Mouse (Mus musculus) 3134 (cell line): ENCODE data around the gene Cphx3.
"Not testable (repeated sequence)": the region's sequence is repeated elsewhere in the genome, so short reads cannot be mapped to it uniquely, and the experiment has no call there.

Experiments
- DNase-seq: peaks from one replicate; pipeline ENCODE4 v3.0.0-alpha.2; 2011; ENCODE audit warnings: low spot score; ENCODE audit not compliant: insufficient read length; ENCODE audit errors: extremely low read depth

Gene Cphx3

DNA sequence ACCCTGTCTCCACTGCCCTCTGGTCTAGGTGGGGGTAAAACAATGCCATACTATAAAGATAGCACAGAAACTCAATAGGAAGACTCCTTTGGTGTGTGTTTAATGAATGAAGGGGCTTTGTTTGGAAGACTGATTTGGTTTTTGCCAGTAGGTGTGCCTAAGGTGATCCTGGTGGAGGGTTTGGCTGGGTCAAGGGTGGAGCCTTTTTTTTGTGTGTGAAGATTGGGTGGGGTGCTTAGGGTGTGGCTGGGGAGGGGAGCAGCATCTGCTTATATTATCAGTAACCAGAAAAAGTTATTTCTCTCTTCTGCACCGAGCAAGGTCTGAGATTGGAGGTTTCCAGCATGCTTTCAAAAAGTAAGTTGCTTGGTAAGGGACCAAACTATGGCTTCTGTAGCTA is at the start of gene Cphx3:
Cphx3 (plus strand) TSS at position 301 of the 400 bp plus-strand sequence.
- not testable (repeated sequence) for DNase-seq

DNA sequence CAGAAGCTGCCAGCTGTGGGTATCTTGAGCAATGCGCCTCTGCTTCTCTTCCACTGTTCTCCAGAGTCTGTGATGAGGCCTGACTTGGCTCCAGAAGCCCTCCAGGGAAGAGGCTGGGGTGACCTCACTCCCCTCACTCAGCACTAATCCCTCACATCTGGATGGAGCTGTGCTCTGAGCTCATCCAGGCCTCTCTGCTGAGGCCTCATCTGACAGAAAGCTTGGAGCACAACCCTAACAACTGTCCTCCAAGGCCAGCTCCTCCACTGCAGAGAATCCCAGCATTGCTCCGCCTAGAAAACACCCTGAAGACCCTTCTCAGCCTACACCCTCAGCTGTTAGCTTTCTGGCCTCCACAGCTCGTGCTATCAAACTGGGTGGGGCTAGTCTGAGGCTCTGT is 47.7 kb upstream of the Cphx3 start:
- not testable (repeated sequence) for DNase-seq

DNA sequence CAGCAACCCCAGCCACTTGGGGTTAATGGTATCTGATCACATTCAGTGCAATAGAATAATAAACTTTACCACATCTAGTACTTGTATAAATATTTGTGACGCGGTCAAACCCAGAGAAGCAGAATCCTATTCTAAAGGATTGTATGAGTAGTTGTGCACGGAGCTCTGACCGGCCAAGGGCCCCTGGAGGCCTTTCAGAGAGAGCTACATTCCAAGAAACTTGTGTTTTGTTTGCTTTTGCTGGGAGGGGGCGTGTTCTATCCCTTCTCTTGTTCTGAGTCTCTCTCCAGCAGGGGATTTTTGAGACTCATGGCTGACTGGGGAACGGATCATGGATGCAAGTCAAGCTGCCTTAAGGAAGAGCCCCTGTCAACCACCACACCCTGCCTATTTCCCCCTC is 46.7 kb upstream of the Cphx3 start:
- not testable (repeated sequence) for DNase-seq

DNA sequence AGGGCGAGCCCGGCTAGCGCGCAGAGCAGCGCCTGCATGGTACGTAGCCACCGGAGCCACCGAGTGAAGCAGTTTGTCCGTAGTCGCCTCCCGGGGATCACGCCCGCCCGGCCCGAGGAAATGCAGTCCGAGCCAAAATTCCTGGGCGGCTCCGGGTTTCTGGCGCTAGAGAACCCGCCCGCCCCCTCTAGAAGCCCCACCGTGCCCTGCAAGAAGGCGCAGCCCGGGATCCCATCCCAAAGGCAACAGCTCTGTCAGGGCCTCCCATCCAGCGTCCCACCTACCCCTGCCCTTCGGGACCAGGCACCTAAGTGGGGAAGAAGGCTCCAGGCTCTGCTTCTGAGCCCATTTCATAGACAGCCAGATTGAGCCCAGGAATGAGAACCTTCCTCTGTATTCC is 39.5 kb upstream of the Cphx3 start, which contains the start of gene Gm9780:
Gm9780 (minus strand) TSS at position 101 of the 400 bp plus-strand sequence.
- not testable (repeated sequence) for DNase-seq

DNA sequence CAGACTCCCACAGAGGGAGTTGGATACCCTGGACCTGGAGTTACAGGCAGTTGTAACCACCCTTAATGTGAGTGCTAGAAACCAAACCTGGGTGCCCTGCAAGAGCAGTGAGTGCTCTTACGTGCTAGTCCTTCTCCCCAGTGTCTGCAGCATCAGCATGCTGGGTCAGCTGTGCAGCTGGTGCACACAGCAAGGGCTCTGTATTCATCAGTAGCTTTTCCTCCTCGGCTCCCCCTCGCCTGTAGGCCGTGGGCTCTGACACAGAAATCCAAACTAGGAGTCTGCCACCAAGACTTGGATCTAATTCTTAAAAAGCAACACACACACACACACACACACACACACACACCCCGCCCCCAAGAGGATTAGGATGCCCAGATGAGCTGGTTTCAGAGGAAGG is 37.1 kb upstream of the Cphx3 start:
- DNase-seq, result not testable (repeated sequence)

DNA sequence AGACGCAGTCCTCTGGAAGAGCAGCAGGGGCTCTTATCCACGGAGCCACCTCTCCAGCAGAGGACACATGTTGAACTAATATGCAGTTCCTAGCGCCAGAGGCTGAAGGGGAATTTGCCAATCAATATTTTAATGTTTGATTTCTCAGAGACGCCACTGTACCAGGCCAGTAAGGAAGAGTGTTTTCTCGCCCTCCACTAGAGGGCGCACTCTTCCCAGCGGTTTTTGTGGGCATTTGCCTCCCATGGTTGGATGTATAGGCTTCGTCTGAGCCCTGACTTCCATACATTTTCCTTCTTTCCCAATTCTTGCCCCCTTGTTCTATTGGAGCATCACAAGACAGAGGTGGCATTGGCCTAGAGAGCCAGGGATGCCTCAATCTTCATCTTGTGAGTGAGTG is 35.1 kb upstream of the Cphx3 start:
- DNase-seq, result not testable (repeated sequence)

DNA sequence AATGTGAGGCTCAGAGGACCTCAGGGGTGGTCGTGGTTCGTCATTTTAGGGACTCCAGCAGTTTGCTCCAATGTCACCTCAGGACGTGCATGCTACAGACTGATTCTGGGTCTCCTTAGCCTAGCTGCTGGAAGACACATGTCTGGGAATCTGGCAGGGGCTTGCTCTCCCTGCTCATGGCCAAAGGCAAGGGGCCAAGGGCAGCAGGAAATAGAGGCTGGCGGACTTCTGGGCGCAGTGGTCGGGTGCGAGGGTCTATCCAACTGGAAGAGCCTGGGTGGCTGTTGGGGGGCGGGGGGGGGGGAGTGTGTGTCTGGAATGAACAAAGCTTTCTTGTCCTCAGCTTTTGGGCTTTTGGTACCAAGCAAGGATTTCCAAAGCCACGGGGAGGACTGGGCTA is 33.3 kb upstream of the Cphx3 start:
- DNase-seq, result not testable (repeated sequence)

DNA sequence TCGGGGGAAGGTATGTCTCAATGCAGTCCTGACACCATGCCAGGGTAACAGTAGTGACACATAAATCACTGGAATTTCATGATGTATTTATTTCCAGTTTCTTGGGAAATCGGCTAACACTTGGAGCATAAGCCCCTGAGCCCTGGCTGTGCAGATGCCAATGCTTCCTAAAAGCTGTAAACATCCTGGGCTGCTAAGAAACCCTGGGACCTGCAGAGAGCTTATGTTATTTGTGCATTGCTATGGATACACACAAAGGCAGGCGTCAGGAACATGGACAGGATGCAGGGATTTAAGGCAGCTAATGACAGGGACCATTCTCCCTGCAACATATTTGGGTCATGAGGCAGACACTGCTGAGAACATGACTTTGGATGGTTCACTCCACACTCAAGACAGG is 23.9 kb upstream of the Cphx3 start:
- DNase-seq, result not testable (repeated sequence)

DNA sequence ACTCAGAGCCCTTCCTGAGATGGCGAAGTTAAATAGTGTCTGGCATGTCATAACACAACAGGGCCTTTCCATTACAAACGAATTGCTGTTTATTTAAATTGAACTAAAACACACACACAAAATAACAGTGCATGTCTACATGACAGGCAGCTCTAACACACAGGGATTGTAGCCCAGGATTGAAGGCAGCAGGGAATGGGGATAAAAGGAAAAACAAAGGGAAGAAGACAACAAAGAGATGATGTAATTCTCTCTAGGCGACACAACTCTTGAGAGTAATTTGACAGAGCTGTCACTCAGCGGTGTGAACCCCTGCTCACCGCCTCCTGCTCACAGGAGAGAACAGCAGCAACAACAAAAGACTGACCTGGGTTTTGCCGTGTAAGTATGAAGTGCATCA is 22.7 kb upstream of the Cphx3 start:
- DNase-seq, result not testable (repeated sequence)

DNA sequence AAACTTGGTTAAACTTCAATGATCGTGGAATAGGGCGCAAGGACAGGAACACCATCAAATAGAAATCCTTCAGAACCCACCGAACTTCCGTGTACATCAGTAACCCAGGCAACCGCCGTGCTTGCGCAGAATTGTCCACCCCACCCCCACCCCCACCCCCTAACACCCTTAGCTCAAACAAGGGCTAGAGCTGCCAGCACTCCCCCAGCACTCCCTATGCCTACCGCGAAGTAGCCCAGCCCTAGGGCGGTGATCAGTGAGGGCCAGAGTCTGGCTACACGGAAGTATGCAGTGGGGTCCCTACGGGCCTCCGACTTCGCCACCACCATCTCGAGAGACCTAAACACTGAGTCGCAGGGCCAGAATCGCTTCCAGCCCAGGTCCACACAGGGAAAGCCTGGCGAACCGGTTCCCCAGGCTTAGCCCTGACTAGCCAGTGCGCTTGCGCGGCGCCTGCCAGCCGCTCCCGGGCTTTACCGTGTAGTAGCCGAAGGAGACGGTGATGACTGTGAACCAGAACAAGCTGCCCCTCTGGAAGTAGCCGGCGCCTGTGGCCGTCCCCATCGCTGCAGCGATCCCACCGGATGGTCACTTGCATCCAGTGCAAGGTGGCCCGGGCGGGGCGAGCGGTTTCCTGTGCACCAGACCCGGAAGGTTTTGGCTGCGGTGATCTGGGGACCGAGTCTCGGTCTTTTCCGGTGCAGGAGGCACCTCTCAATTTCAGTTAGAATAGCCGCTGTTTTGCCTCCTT is 15.3 kb upstream of the Cphx3 start:
- DNase-seq, result not testable (repeated sequence)

DNA sequence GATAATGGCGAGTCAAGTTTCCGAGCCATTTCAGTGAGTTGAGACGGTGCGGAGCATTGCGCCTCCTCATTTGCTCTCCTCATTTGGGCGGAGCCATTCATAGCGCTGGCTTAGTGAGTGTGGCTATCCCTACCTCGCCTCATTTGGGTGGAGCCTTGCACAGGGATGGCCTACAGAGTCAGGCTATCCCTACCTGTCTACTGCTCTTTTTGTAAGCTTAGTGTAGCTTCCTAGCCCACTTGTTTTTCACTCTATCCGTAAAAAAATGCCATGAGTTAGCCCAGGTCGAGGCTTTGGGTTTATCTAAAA is 14.8 kb upstream of the Cphx3 start, which contains the start of gene Tmem254c:
Tmem254c (minus strand) TSS at position 31 of the 309 bp plus-strand sequence.
- DNase-seq, result not testable (repeated sequence)

DNA sequence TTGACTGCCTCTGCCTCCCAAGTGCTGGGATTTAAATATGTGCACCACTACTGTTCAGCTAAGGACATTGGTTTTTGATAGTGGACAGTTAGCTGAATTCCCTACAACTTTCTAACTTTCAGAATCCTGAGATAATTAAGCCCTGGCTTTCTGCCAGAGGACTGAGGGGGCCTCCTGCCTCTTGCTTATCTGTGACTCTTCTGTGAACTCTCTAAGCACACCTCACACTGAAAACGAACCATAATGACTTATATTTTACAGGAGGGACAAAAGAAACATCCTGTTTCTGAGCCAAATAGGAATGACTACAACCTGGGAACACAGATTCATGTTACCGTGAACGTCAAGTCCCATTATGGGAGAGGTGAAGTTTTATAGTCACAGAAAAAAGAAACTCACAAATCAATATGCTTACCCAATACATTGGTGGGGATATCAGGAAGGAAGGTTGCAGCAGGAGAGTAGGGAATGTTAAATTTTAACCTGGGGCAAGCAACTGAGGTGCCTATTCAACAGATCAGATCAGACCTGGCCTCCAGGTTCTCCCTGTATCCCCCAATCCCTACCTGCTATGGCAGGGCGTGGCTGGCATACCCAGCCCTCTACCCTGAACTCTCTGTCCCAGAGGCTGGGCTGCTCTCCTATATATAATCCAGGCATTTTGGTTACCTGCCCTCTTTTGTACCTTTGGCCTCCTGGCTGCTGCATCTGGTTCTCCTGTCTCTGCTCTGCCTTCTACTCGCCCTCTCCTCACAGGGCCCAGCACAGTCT is 5.3 kb upstream of the Cphx3 start:
- not testable (repeated sequence) for DNase-seq

DNA sequence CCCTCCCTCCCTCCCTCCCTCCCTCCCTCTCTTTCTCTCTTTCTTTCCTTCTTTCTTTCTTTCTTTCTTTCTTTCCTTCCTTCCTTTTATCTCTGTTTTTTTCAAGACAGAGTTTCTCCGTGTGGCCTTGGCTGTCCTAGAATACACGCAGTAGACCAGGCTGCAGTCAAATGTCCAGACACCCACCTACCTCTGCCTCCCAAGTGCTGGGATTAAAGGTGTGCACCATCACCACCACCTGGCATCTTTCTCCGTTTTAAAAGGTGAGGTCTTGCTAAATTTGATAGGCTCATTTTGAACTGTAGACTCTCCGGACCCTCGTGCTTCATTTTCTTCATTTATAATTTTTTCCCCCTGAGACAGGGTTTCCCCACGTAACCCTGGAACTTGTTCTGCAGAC is 881 bp upstream of the Cphx3 start, which contains the start of gene Cphx2:
Cphx2 (plus strand) TSS at position 301 of the 400 bp plus-strand sequence.
- DNase-seq, result not testable (repeated sequence)

DNA sequence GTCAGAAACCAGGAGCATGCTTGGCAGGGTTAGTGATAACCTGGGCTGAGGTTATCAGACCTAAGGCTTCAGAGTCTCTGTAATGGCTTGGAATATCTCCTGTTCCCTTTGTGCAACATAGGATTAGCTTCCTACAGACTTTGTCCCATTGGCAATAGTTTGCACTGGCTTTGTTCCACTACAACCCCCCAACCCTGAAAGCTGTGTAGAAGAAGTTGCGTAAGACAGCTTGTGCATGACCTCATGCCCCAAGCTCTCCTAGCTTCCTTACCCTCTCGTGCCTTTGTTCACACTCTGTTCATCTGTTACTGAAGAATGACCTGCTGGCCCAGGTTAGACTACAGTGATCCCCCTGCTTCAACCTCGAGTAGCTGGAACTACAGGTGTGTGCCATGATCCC is 15.5 kb downstream of the Cphx3 start:
- DNase-seq, result not testable (repeated sequence)

DNA sequence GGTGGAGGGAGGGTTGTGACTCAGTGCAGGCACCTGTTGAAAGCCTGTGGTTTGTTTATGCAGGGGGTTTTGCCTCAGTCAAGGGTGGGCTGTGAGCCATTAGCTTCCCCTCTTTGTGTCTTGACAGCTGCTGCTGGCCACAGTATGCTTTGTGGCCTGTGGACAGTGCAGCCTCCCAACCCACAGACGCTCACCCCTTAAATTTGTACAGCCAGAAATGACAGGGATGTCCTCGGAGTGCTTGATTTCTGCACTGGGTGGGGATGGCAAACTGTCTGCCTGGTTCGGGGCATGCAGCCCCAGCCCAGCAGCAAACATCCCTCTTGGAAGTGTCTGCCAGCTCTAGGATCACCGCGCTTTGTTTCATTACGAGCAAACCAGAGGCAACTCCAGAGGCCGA is 36.1 kb downstream of the Cphx3 start, which contains the start of gene Duxbl2:
Duxbl2 (plus strand) TSS at position 200 of the 400 bp plus-strand sequence.
- not testable (repeated sequence) for DNase-seq

DNA sequence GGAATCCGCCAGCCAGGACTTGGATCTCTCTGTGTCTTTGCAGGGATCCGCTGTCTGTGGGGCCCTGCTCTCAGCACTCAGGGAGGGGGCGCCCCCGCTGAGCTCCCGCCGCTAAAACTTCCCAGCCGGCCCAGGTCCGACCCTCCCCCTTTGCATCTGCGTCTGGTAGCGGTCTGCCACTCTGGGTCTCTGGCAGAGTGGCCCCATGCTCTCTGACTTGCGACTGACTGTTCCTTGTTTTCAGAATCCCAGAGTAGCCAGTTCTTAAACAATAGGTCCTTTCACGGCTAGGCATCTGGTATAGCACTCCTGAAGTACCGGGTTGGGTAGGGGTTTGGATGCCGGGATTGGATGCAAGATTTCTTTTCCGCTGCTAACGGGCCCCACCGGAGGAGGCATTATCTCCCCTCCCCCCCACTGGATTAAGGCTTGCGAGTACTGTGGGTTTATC is 36.5 kb downstream of the Cphx3 start:
- not testable (repeated sequence) for DNase-seq

DNA sequence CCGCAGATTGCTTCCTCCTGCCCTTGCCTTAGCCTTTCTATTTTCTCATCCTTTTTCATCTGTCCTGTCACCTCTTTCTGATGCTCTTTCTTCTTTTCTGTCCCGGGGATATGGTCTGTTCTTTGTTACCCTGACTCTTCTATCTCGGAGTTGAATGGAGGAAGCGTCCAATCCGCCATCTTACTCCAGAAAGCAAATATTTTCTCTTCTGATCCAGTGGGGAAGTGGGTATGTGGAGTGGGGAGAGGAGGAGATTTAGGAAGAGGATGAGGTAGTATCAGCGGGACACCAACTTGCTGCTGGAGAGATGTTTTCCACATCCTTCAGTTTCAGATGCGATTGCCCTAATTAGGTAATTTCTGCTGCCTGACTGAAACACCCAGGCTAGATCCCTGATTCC is 37.0 kb downstream of the Cphx3 start:
- not testable (repeated sequence) for DNase-seq

DNA sequence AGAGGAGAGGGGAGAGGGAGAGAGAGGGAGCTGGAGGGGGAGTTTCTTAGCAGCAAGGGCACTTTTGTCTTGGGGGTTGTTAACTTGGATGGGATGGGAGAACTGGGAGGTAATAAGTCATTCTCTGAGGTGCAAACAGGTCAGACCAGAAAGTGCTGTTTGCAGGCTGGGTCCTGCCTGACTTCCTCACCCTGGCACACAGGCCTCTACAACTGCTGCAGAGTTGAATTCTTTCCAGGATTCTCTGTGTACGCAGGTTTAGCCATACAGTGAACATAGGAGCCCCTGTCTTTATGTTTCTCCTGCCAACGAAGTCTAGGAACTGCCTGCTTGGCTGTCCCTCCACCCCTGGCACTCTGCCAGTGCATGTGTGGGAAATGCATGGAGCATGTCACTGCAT is 65.0 kb downstream of the Cphx3 start:
- not testable (repeated sequence) for DNase-seq

DNA sequence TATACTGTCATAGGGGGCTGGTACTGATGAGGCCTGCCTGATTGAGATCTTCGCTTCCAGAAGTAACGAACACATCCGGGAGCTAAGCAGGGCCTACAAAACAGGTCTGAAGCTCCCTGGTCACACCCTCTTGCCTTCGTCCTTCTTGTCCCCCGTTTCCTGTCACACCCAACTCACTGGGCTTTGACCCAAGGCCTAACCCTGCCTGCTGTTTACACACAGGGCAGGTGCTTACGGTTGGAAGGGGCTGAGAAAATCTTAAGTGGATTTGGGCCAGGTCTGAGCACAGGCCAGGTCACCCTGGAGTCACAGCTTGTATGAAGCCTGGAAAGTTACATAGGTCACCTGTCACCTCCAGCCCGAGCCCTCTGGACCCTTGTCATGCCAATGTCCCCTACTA is 73.9 kb downstream of the Cphx3 start:
- not testable (repeated sequence) for DNase-seq

DNA sequence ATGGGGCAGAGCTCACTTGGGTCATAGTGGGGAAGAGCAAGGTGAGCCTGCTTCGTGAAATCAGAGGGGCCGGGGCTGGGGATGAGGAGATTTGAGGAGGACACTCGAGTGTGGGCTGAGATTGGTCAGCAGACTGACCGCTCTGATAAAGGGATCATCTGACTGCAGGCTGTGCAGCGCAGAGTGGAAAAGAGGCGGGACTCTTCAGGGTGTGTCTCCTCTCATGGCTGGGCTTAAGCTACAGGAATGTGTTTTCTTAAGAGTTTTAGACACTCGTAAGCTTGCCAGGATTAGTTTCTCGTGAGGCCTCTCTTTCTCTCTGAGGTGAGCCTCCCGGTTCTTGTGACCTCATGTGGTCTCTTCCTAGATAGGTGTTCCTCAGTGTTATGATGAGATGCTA is 79.1 kb downstream of the Cphx3 start:
- not testable (repeated sequence) for DNase-seq

DNA sequence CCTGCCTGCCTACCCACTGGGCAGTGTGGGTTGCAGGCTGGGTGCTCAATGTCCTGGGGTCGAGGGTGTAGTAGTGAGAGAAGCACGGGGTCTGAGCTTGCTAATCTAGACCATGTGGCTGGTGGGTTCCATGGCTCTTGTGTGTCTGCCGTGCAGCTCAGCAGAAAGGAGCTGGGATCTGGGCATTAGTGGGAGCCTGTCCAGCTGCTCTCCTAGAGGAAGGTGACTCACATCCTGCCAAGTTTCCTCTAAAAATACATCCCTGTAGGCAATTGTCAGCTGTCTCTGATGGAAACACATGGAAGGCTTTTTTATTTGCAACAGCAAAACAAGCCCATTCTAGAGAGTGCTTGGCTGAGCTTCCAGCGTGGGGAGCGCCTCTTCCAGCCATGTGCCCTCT is 80.3 kb downstream of the Cphx3 start:
- not testable (repeated sequence) for DNase-seq
